Mouse (Mus musculus): ENCODE measurements around the gene BC004004. TPM values are rescaled to one million over a fixed set of nuclear protein-coding genes. Genes with fewer than 3 reads are reported as not detected.
"Not testable (repeated sequence)": the region's sequence is repeated elsewhere in the genome, so short reads cannot be mapped to it uniquely, and the experiment has no call there.

The BC004004 gene
- polyA plus RNA-seq, 1 experiment from 2014 or later = 123 TPM

GRCm38 (mm10) chr17:29263840-29264633, 4.6 kb upstream of the BC004004 start, which contains the start of gene Ppil1:
TSS of gene Ppil1 (minus strand) at chr17:29264186.
- ATAC-seq = peak; percentile 76
- peak within 1 kb of the TSS; percentile 97 for H3K27ac ChIP-seq (ENCODE audit: low read depth, low read length)
- peak within 1 kb of the TSS; percentile 81 for H3K4me2 ChIP-seq (ENCODE audit: low read length)
- WGBS = 8% methylated on average over 38 of the region's 38 CpGs
- no peaks in the 10 kb centered on the region for H3K9me3 ChIP-seq (ENCODE audit: control insufficient read depth, low read length)
- peak within 1 kb of the TSS; percentile 82 for H3K9ac ChIP-seq (ENCODE audit: low read depth, low read length)
- H3K36me3 ChIP-seq (ENCODE audit: control insufficient read depth, insufficient read depth, low read length) = peaks cover 6% of the 10 kb centered on the region
- H3K4me3 ChIP-seq (ENCODE audit: low read length) = peak within 1 kb of the TSS; percentile 86
- H3K4me1 ChIP-seq (ENCODE audit: control insufficient read depth, insufficient read depth, low read depth, low read length) = peaks cover 23% of the 10 kb centered on the region
- H3K27me3 ChIP-seq (replicated peaks; ENCODE audit: control insufficient read depth, insufficient read depth, low read length) = no peaks in the 10 kb centered on the region

- Histone ChIP-seq H3K4me2 (ENCODE audit: low read length) (peak overlapping the region; percentile 81), H3K4me3 (ENCODE audit: low read length) (no peak overlapping the region; the same call in 1 of the 2 replicates), H3K9me3 (ENCODE audit: control insufficient read depth, low read length) (no peaks in the 10 kb centered on the region), H3K4me1 (ENCODE audit: control insufficient read depth, insufficient read depth, low read depth, low read length) (peaks cover 28% of the 10 kb centered on the region), H3K27ac (ENCODE audit: low read depth, low read length) (peak overlapping the region; percentile 97), H3K9ac (ENCODE audit: low read depth, low read length) (peak overlapping the region; percentile 82), H3K36me3 (ENCODE audit: control insufficient read depth, insufficient read depth, low read length) (peaks cover 6% of the 10 kb centered on the region), H3K27me3 (replicated peaks; ENCODE audit: control insufficient read depth, insufficient read depth, low read length) (no peaks in the 10 kb centered on the region)
- 81% methylated on average over 5 of the region's 5 CpGs for whole genome bisulfite sequencing
- ATAC-seq = no peak
Observed at GRCm38 (mm10) chr17:29264760-29265159, 3.8 kb upstream of the BC004004 start.

- not testable (repeated sequence) for H3K27me3 ChIP-seq (replicated peaks; ENCODE audit: control insufficient read depth, insufficient read depth, low read length); H3K36me3 ChIP-seq (ENCODE audit: control insufficient read depth, insufficient read depth, low read length); H3K27ac ChIP-seq (ENCODE audit: low read depth, low read length); H3K9ac ChIP-seq (ENCODE audit: low read depth, low read length); ATAC-seq; H3K4me3 ChIP-seq (ENCODE audit: low read length); H3K9me3 ChIP-seq (ENCODE audit: control insufficient read depth, low read length); H3K4me2 ChIP-seq (ENCODE audit: low read length)
- H3K4me1 ChIP-seq (ENCODE audit: control insufficient read depth, insufficient read depth, low read depth, low read length) = peaks cover 33% of the 10 kb centered on the region
- 93% methylated on average over 2 of the region's 2 CpGs for WGBS
Observed at GRCm38 (mm10) chr17:29267040-29267439, 1.5 kb upstream of the BC004004 start.

- Histone ChIP-seq H3K27me3 (replicated peaks; ENCODE audit: control insufficient read depth, insufficient read depth, low read length) (no peaks in the 10 kb centered on the region), H3K9me3 (ENCODE audit: control insufficient read depth, low read length) (no peaks in the 10 kb centered on the region), H3K36me3 (ENCODE audit: control insufficient read depth, insufficient read depth, low read length) (no peaks in the 10 kb centered on the region), H3K4me2 (ENCODE audit: low read length) (peak overlapping the region; percentile 68), H3K4me1 (ENCODE audit: control insufficient read depth, insufficient read depth, low read depth, low read length) (peaks cover 24% of the 10 kb centered on the region), H3K9ac (ENCODE audit: low read depth, low read length) (peak overlapping the region; percentile 74), H3K4me3 (ENCODE audit: low read length) (peak overlapping the region; percentile 56), H3K27ac (ENCODE audit: low read depth, low read length) (peak overlapping the region; percentile 20; the same call in 1 of the 2 replicates)
- WGBS = 65% methylated on average over 6 of the region's 6 CpGs
- peak; percentile 39 for ATAC-seq
Observed at GRCm38 (mm10) chr17:29267931-29268681, 482 bp upstream of the BC004004 start.

GRCm38 (mm10) chr17:29269349-29269706, 740 bp downstream of the BC004004 start:
- Histone ChIP-seq H3K4me3 (ENCODE audit: low read length) (peak overlapping the region; percentile 56), H3K4me2 (ENCODE audit: low read length) (peak overlapping the region; percentile 68), H3K4me1 (ENCODE audit: control insufficient read depth, insufficient read depth, low read depth, low read length) (peaks cover 19% of the 10 kb centered on the region), H3K27ac (ENCODE audit: low read depth, low read length) (peak overlapping the region; percentile 76), H3K27me3 (replicated peaks; ENCODE audit: control insufficient read depth, insufficient read depth, low read length) (no peaks in the 10 kb centered on the region), H3K9ac (ENCODE audit: low read depth, low read length) (peak overlapping the region; percentile 74), H3K36me3 (ENCODE audit: control insufficient read depth, insufficient read depth, low read length) (no peaks in the 10 kb centered on the region), H3K9me3 (ENCODE audit: control insufficient read depth, low read length) (no peaks in the 10 kb centered on the region)
- ATAC-seq = no peak
- WGBS = 17% methylated on average over 10 of the region's 10 CpGs

- H3K27me3 ChIP-seq (replicated peaks; ENCODE audit: control insufficient read depth, insufficient read depth, low read length) = no peaks in the 10 kb centered on the region
- H3K4me1 ChIP-seq (ENCODE audit: control insufficient read depth, insufficient read depth, low read depth, low read length) = peaks cover 15% of the 10 kb centered on the region
- no peak for ATAC-seq
- H3K4me3 ChIP-seq (ENCODE audit: low read length) = no peak overlapping the region
- H3K9ac ChIP-seq (ENCODE audit: low read depth, low read length) = no peak overlapping the region
- peak overlapping the region; percentile 68 for H3K4me2 ChIP-seq (ENCODE audit: low read length)
- WGBS = 93% methylated on average over 9 of the region's 9 CpGs
- H3K36me3 ChIP-seq (ENCODE audit: control insufficient read depth, insufficient read depth, low read length) = no peaks in the 10 kb centered on the region
- no peaks in the 10 kb centered on the region for H3K9me3 ChIP-seq (ENCODE audit: control insufficient read depth, low read length)
- H3K27ac ChIP-seq (ENCODE audit: low read depth, low read length) = no peak overlapping the region
Observed at GRCm38 (mm10) chr17:29270148-29270698, 1.6 kb downstream of the BC004004 start.

- Histone ChIP-seq H3K4me2 (ENCODE audit: low read length) (no peak overlapping the region), H3K27ac (ENCODE audit: low read depth, low read length) (no peak overlapping the region), H3K9ac (ENCODE audit: low read depth, low read length) (no peak overlapping the region), H3K36me3 (ENCODE audit: control insufficient read depth, insufficient read depth, low read length) (no peaks in the 10 kb centered on the region), H3K27me3 (replicated peaks; ENCODE audit: control insufficient read depth, insufficient read depth, low read length) (no peaks in the 10 kb centered on the region), H3K4me1 (ENCODE audit: control insufficient read depth, insufficient read depth, low read depth, low read length) (peaks cover 11% of the 10 kb centered on the region), H3K4me3 (ENCODE audit: low read length) (no peak overlapping the region), H3K9me3 (ENCODE audit: control insufficient read depth, low read length) (no peaks in the 10 kb centered on the region)
- no peak for ATAC-seq
- WGBS = 77% methylated on average over 7 of the region's 7 CpGs
Observed at GRCm38 (mm10) chr17:29273156-29273555, 4.6 kb downstream of the BC004004 start.

- Histone ChIP-seq H3K9ac (ENCODE audit: low read depth, low read length) (no peak overlapping the region), H3K9me3 (ENCODE audit: control insufficient read depth, low read length) (no peaks in the 10 kb centered on the region), H3K4me1 (ENCODE audit: control insufficient read depth, insufficient read depth, low read depth, low read length) (peaks cover 10% of the 10 kb centered on the region), H3K4me2 (ENCODE audit: low read length) (no peak overlapping the region), H3K36me3 (ENCODE audit: control insufficient read depth, insufficient read depth, low read length) (no peaks in the 10 kb centered on the region), H3K27ac (ENCODE audit: low read depth, low read length) (no peak overlapping the region), H3K27me3 (replicated peaks; ENCODE audit: control insufficient read depth, insufficient read depth, low read length) (no peaks in the 10 kb centered on the region), H3K4me3 (ENCODE audit: low read length) (no peak overlapping the region)
- 82% methylated on average over 11 of the region's 11 CpGs for WGBS
- no peak for ATAC-seq
Observed at GRCm38 (mm10) chr17:29273889-29274288, 5.3 kb downstream of the BC004004 start.

GRCm38 (mm10) chr17:29280422-29280821, 11.8 kb downstream of the BC004004 start:
- H3K36me3 ChIP-seq (ENCODE audit: control insufficient read depth, insufficient read depth, low read length) = peaks cover 9% of the 10 kb centered on the region; the same call in 1 of the 2 replicates
- 0 out of 2 replicates have a peak, but pooled peaks cover 3% of the 10 kb centered on the region for H3K4me1 ChIP-seq (ENCODE audit: control insufficient read depth, insufficient read depth, low read depth, low read length)
- no peaks in the 10 kb centered on the region for H3K27me3 ChIP-seq (replicated peaks; ENCODE audit: control insufficient read depth, insufficient read depth, low read length)
- H3K4me3 ChIP-seq (ENCODE audit: low read length) = no peak overlapping the region
- H3K27ac ChIP-seq (ENCODE audit: low read depth, low read length) = no peak overlapping the region
- 95% methylated on average over 5 of the region's 5 CpGs for WGBS
- ATAC-seq = no peak
- no peak overlapping the region for H3K9ac ChIP-seq (ENCODE audit: low read depth, low read length)
- H3K4me2 ChIP-seq (ENCODE audit: low read length) = no peak overlapping the region
- no peaks in the 10 kb centered on the region for H3K9me3 ChIP-seq (ENCODE audit: control insufficient read depth, low read length)

Measured in hindbrain, embryonic 16.5 days (tissue).